Mouse (Mus musculus): ENCODE measurements around the gene Klf2. TPM values are rescaled to one million over a fixed set of nuclear protein-coding genes. Genes with fewer than 3 reads are reported as not detected.

Gene Klf2
- polyA plus RNA-seq, 1 experiment from 2014 or later, result 4.0 TPM

DNA sequence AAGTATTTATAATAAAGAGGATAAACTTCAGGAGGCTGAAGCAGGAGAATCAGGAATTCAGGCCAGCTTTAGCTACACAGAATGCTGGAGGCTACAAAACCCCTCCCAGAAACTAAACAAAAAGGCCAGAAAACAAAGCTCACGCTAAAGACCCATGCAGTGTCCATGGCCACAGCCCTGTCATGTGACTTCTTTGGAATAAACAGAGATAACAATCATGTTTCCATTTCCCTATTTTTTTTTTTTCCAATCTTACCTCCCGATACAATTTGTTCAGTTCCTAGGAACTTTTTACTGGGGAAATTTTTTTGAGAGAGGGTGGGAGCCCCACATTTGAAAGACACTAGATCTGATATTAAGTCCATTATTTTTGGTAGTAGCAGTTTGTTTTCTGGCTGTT lies 17.4 kb downstream of the Klf2 start:
- peaks cover 29% of the 10 kb centered on the region for H3K36me3 ChIP-seq (ENCODE audit: control insufficient read depth, insufficient read depth, low read length)
- no peaks in the 10 kb centered on the region for H3K27me3 ChIP-seq (ENCODE audit: control insufficient read depth, insufficient read depth, low read depth, low read length)
- no peak overlapping the region for H3K27ac ChIP-seq (ENCODE audit: low read length)
- no peak overlapping the region for H3K4me2 ChIP-seq (ENCODE audit: low read length)
- WGBS, result 90% methylated on average over 2 of the region's 2 CpGs
- no peak overlapping the region for H3K4me3 ChIP-seq (ENCODE audit: low read depth, low read length)
- H3K9me3 ChIP-seq (replicated peaks; ENCODE audit: control insufficient read depth, low read length, poor library complexity, severe bottlenecking), result no peaks in the 10 kb centered on the region
- no peaks in the 10 kb centered on the region for H3K4me1 ChIP-seq (ENCODE audit: control insufficient read depth, insufficient read depth, low read length)
- no peak overlapping the region for H3K9ac ChIP-seq (ENCODE audit: low read depth, low read length)
- no peak for ATAC-seq

- no peaks in the 10 kb centered on the region for H3K4me1 ChIP-seq (ENCODE audit: control insufficient read depth, insufficient read depth, low read length)
- no peak overlapping the region for H3K4me3 ChIP-seq (ENCODE audit: low read depth, low read length)
- H3K36me3 ChIP-seq (ENCODE audit: control insufficient read depth, insufficient read depth, low read length), result peaks cover 35% of the 10 kb centered on the region
- H3K9ac ChIP-seq (ENCODE audit: low read depth, low read length), result no peak overlapping the region
- no peaks in the 10 kb centered on the region for H3K27me3 ChIP-seq (ENCODE audit: control insufficient read depth, insufficient read depth, low read depth, low read length)
- ATAC-seq, result no peak
- H3K27ac ChIP-seq (ENCODE audit: low read length), result no peak overlapping the region
- no peaks in the 10 kb centered on the region for H3K9me3 ChIP-seq (replicated peaks; ENCODE audit: control insufficient read depth, low read length, poor library complexity, severe bottlenecking)
- H3K4me2 ChIP-seq (ENCODE audit: low read length), result no peak overlapping the region
Observed at GRCm38 (mm10) chr8:72337034-72337433, 18.2 kb downstream of the Klf2 start.

GRCm38 (mm10) chr8:72342556-72343300 lies 23.9 kb downstream of the Klf2 start:
- no peaks in the 10 kb centered on the region for H3K9me3 ChIP-seq (replicated peaks; ENCODE audit: control insufficient read depth, low read length, poor library complexity, severe bottlenecking)
- no peak overlapping the region for H3K9ac ChIP-seq (ENCODE audit: low read depth, low read length)
- no peaks in the 10 kb centered on the region for H3K27me3 ChIP-seq (ENCODE audit: control insufficient read depth, insufficient read depth, low read depth, low read length)
- H3K4me2 ChIP-seq (ENCODE audit: low read length), result no peak overlapping the region
- WGBS, result 96% methylated on average over 5 of the region's 5 CpGs
- no peaks in the 10 kb centered on the region for H3K4me1 ChIP-seq (ENCODE audit: control insufficient read depth, insufficient read depth, low read length)
- H3K27ac ChIP-seq (ENCODE audit: low read length), result no peak overlapping the region
- no peak for ATAC-seq
- H3K4me3 ChIP-seq (ENCODE audit: low read depth, low read length), result no peak overlapping the region
- peaks cover 39% of the 10 kb centered on the region for H3K36me3 ChIP-seq (ENCODE audit: control insufficient read depth, insufficient read depth, low read length)

DNA sequence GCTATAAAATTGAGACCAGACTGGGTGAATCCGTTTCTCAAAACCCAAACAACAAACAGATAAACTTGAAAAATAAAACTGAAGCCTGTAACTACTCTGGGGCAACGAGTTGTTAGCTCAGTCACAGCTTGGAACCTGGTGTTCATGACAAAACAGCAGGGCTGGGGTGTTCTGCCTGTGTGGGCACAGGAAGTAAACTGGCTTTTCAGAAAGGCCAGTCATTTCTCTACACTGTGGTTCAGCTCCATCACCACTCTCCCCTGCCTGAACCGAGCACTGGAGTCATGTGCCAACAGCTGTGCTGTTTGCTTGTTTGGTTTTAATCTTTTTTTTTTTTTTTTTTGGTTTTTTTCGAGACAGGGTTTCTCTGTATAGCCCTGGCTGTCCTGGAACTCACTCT lies 24.9 kb downstream of the Klf2 start:
- no peak overlapping the region for H3K4me3 ChIP-seq (ENCODE audit: low read depth, low read length)
- H3K36me3 ChIP-seq (ENCODE audit: control insufficient read depth, insufficient read depth, low read length), result peaks cover 33% of the 10 kb centered on the region
- H3K9ac ChIP-seq (ENCODE audit: low read depth, low read length), result no peak overlapping the region
- no peak overlapping the region for H3K27ac ChIP-seq (ENCODE audit: low read length)
- 89% methylated on average over 4 of the region's 4 CpGs for WGBS
- no peaks in the 10 kb centered on the region for H3K27me3 ChIP-seq (ENCODE audit: control insufficient read depth, insufficient read depth, low read depth, low read length)
- no peaks in the 10 kb centered on the region for H3K9me3 ChIP-seq (replicated peaks; ENCODE audit: control insufficient read depth, low read length, poor library complexity, severe bottlenecking)
- H3K4me1 ChIP-seq (ENCODE audit: control insufficient read depth, insufficient read depth, low read length), result no peaks in the 10 kb centered on the region
- H3K4me2 ChIP-seq (ENCODE audit: low read length), result no peak overlapping the region
- no peak for ATAC-seq

GRCm38 (mm10) chr8:72347553-72347952 lies 28.7 kb downstream of the Klf2 start:
- H3K4me3 ChIP-seq (ENCODE audit: low read depth, low read length), result no peak overlapping the region
- 100% methylated on average over 1 of the region's 1 CpGs for WGBS

DNA sequence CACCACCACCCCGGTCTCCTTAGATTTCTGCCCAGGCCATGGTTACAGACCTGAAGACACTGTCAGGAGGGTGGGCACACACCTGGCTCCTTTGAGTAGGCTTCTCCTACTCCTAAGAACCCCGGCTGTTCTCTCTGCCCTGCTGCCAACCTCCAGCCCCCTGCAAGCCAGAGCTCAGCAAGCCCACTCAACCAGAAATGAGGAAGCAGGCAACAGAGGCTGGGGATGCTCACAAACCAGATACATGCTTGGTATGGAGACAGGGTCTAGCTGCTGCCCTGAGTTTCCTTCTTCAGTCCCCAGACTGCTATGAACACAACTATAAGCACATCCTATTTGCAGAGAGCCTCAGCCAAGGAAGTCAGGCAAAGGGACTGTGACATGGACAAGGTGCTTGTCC lies 29.3 kb downstream of the Klf2 start:
- WGBS, result 97% methylated on average over 2 of the region's 2 CpGs
- H3K4me1 ChIP-seq (ENCODE audit: control insufficient read depth, insufficient read depth, low read length), result no peaks in the 10 kb centered on the region
- no peak overlapping the region for H3K4me3 ChIP-seq (ENCODE audit: low read depth, low read length)
- no peak overlapping the region for H3K27ac ChIP-seq (ENCODE audit: low read length)
- ATAC-seq, result no peak
- H3K9ac ChIP-seq (ENCODE audit: low read depth, low read length), result no peak overlapping the region
- no peaks in the 10 kb centered on the region for H3K27me3 ChIP-seq (ENCODE audit: control insufficient read depth, insufficient read depth, low read depth, low read length)
- H3K9me3 ChIP-seq (replicated peaks; ENCODE audit: control insufficient read depth, low read length, poor library complexity, severe bottlenecking), result no peaks in the 10 kb centered on the region
- H3K4me2 ChIP-seq (ENCODE audit: low read length), result no peak overlapping the region
- peaks cover 20% of the 10 kb centered on the region for H3K36me3 ChIP-seq (ENCODE audit: control insufficient read depth, insufficient read depth, low read length)

More at GRCm38 (mm10) chr8:72347553-72347952, 28.7 kb downstream of the Klf2 start:
- no peak for ATAC-seq
- H3K36me3 ChIP-seq (ENCODE audit: control insufficient read depth, insufficient read depth, low read length), result peaks cover 18% of the 10 kb centered on the region
- no peak overlapping the region for H3K4me2 ChIP-seq (ENCODE audit: low read length)
- H3K27ac ChIP-seq (ENCODE audit: low read length), result no peak overlapping the region
- no peaks in the 10 kb centered on the region for H3K27me3 ChIP-seq (ENCODE audit: control insufficient read depth, insufficient read depth, low read depth, low read length)
- H3K4me1 ChIP-seq (ENCODE audit: control insufficient read depth, insufficient read depth, low read length), result no peaks in the 10 kb centered on the region
- H3K9ac ChIP-seq (ENCODE audit: low read depth, low read length), result no peak overlapping the region
- H3K9me3 ChIP-seq (replicated peaks; ENCODE audit: control insufficient read depth, low read length, poor library complexity, severe bottlenecking), result no peaks in the 10 kb centered on the region

DNA sequence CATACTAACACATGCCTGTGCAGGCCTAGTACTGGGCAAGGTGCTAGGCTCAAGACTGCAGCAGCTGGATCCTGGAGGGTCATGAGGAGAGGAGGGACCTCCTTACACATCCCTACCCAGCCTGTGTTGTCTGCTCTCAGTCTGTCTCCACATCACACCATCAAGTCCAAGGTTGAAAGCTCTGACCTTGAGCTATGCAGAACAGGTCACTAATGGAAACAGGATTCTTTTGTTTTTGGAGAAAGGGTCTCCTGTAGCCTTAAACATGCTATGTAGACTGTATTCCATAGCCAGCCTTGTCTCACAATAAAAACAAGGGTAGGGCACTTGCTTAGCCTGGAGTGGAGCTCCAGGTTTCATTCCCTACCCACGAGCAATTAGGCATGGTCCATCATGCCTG lies 30.1 kb downstream of the Klf2 start:
- peak; percentile 15; the same call in 1 of the 2 replicates for ATAC-seq
- Histone ChIP-seq H3K4me3 (ENCODE audit: low read depth, low read length) (no peak overlapping the region), H3K9ac (ENCODE audit: low read depth, low read length) (no peak overlapping the region), H3K27ac (ENCODE audit: low read length) (no peak overlapping the region), H3K4me2 (ENCODE audit: low read length) (no peak overlapping the region), H3K9me3 (replicated peaks; ENCODE audit: control insufficient read depth, low read length, poor library complexity, severe bottlenecking) (no peaks in the 10 kb centered on the region), H3K36me3 (ENCODE audit: control insufficient read depth, insufficient read depth, low read length) (peaks cover 20% of the 10 kb centered on the region), H3K27me3 (ENCODE audit: control insufficient read depth, insufficient read depth, low read depth, low read length) (no peaks in the 10 kb centered on the region), H3K4me1 (ENCODE audit: control insufficient read depth, insufficient read depth, low read length) (no peaks in the 10 kb centered on the region)
- WGBS, result 86% methylated on average over 1 of the region's 1 CpGs

DNA sequence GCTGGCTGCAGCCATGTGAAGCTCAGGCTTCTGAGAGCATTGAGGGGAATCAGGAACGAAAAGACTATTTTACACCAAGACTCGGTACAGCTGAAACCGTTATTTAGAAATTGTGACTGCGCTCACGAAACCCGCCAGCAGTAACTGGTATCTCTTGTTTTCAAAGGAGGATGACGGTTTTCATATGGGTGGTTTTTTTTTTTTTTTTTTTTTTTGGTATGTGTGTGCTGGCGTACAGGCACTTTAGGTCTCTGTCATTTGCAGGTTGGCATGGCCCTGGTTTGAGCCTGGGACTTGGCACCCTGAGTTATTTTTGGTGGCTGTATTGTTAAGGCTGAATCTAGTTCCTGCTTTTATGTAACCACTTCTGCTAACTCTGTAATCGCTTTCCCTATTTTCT lies 31.0 kb downstream of the Klf2 start:
- Histone ChIP-seq H3K27me3 (ENCODE audit: control insufficient read depth, insufficient read depth, low read depth, low read length) (no peaks in the 10 kb centered on the region), H3K9me3 (replicated peaks; ENCODE audit: control insufficient read depth, low read length, poor library complexity, severe bottlenecking) (no peaks in the 10 kb centered on the region), H3K4me3 (ENCODE audit: low read depth, low read length) (no peak overlapping the region), H3K4me2 (ENCODE audit: low read length) (no peak overlapping the region), H3K27ac (ENCODE audit: low read length) (no peak overlapping the region), H3K4me1 (ENCODE audit: control insufficient read depth, insufficient read depth, low read length) (no peaks in the 10 kb centered on the region), H3K9ac (ENCODE audit: low read depth, low read length) (no peak overlapping the region), H3K36me3 (ENCODE audit: control insufficient read depth, insufficient read depth, low read length) (peaks cover 20% of the 10 kb centered on the region)
- ATAC-seq, result no peak
- WGBS, result 94% methylated on average over 9 of the region's 9 CpGs

GRCm38 (mm10) chr8:72350727-72351126 lies 31.9 kb downstream of the Klf2 start:
- peaks cover 12% of the 10 kb centered on the region for H3K36me3 ChIP-seq (ENCODE audit: control insufficient read depth, insufficient read depth, low read length)
- no peaks in the 10 kb centered on the region for H3K4me1 ChIP-seq (ENCODE audit: control insufficient read depth, insufficient read depth, low read length)
- no peak overlapping the region for H3K27ac ChIP-seq (ENCODE audit: low read length)
- no peak overlapping the region for H3K4me2 ChIP-seq (ENCODE audit: low read length)
- H3K9ac ChIP-seq (ENCODE audit: low read depth, low read length), result no peak overlapping the region
- no peak for ATAC-seq
- H3K9me3 ChIP-seq (replicated peaks; ENCODE audit: control insufficient read depth, low read length, poor library complexity, severe bottlenecking), result no peaks in the 10 kb centered on the region
- no peaks in the 10 kb centered on the region for H3K27me3 ChIP-seq (ENCODE audit: control insufficient read depth, insufficient read depth, low read depth, low read length)
- WGBS, result 92% methylated on average over 8 of the region's 8 CpGs
- H3K4me3 ChIP-seq (ENCODE audit: low read depth, low read length), result no peak overlapping the region

All from midbrain, embryonic 16.5 days (tissue).